Mouse (Mus musculus) brain, adult 2 months (tissue): Measurements from ENCODE around the gene Cdk11b.
"Not testable (repeated sequence)": the region's sequence is repeated elsewhere in the genome, so short reads cannot be mapped to it uniquely, and the experiment has no call there.

Experiments
- DNase-seq: peaks from one replicate; pipeline ENCODE4 v3.0.0; 2011; ENCODE audit warnings: low read depth, low spot score

Cdk11b gene

GRCm38 (mm10) chr4:155668689-155669597, 44.3 kb downstream of the Cdk11b start, which contains the start of gene Mib2:
Gene Mib2 (minus strand): TSS chr4:155669198.
- DNase-seq, result peak; percentile 98

DNA sequence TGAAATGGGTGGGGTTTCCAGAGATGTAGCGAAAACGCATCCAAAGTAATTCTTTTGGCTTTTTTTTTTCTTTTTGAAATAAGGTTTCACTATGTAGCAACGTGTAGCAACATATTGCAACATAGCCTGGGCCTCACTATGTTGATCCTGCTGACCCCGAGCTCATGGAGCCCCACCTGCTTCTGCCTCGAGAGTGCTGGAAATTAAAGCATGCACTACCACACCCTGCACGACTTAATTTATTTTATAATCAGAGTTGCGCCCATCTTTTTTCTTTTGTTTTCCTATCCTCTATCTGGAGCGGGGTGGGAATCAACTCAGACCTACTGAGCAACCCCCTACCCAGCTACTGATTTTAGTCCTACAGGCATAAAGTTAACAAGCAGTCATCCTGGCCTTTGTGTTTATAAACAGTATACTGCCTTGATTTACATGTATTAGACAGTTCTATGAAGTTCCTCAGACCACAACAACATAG, 45.0 kb downstream of the Cdk11b start:
- DNase-seq, result no peak

GRCm38 (mm10) chr4:155670236-155670635, 45.6 kb downstream of the Cdk11b start:
- not testable (repeated sequence) for DNase-seq

GRCm38 (mm10) chr4:155672082-155672481, 47.4 kb downstream of the Cdk11b start:
- no peak for DNase-seq

DNA sequence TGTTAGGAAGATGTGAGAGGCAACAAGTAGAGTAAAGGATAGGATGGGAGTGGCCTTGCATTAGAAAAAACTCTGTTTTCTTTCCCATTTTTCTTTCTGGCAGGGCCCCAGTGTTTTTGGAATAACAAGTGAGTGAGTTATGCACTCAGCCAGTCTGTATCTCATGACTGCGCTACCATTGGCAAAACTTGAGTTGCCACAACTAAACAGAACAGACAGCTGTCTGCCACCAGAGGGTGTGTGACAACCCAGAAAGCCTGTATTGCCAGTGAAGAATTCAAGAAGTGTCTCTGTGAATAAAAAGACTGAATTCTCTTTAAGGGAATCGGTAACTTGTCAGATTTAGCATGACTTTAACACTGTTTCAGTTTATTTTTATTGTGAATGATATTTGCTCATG, 51.3 kb downstream of the Cdk11b start:
- DNase-seq, result peak; percentile 83

DNA sequence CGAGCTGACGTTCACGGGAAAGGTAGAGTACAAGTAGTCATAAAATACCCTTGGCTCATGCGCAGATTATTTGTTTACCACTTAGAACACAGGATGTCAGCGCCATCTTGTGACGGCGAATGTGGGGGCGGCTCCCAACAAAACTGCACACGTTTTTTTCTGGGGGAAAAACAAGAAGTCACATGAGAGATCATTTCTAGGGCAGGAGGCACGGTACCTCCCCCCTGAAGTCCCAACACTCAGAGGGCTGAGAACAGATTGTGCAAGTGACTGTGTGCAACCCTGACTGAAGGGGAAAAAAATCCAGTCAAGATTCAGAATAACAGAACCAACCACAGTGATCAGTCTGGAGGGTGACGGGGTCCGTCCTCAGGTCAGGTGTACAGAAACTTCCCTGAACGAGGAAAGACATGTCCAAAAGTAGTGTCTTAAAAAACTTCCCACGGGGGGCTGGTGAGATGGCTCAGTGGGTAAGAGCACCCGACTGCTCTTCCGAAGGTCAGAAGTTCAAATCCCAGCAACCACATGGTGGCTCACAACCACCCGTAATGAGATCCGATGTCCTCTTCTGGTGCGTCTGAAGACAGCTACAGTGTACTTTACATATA, 59.1 kb downstream of the Cdk11b start:
- DNase-seq, result not testable (repeated sequence)

DNA sequence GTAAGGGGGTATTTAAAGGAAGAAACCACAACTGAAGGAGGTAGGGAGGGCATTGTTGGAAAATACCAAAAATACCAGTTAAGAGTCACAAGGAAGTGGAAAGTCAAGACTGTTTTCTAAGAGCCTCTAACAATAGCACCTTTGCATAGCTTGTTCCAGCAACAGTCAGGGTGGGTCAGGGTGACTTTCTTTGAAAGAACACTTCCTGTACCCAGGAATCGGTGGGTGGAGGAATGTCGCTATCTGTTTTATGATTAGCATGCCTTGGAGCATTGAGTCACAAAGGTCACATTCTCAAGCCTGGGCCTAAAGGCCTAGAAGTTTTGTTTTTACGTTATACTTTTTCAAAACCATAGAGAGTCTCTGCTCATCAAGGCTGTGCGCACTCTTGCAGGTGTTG, 63.1 kb downstream of the Cdk11b start:
- not testable (repeated sequence) for DNase-seq

DNA sequence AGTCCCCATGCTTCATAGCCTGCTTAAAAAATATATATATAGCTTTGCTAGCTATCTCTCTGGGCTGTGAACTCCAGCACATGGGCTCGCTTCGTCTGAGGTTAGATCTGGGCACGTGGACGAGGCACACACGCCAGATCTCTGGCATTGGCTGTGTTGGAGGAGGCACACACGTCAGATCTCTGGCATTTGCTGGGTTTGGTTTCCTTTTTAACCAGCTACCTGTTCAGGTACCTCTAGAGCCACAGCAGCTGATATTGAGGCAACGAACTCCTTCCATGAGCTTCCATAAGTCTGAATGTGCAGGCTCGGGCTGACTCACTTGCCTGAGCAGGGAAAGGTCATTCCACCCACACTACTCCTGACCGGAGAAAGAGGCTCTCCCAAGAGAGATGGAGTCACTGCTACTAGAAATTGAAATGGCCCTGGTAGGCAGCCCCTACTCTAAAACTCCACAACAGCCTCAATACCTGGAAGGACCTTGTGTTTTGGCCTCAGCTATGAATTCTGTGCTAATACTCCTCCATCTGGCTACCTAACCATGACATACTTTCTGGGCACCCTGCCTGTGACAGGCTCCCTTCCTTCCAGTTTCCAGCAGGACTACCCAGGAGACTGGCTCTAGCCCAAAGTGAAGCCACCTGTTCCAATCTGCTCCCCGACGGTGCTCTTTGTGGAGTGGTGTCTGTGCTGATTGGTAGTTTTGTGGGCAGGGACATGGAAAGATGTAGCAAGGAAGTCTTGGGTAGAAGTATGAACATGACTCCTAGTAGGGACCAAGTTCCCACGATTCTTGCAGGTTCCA, 66.1 kb downstream of the Cdk11b start:
- peak; percentile 99 for DNase-seq

GRCm38 (mm10) chr4:155692421-155692820, 67.8 kb downstream of the Cdk11b start:
- no peak for DNase-seq

- DNase-seq, result peak; percentile 90
Measured at GRCm38 (mm10) chr4:155694111-155694481, 69.4 kb downstream of the Cdk11b start, which contains the start of gene Fndc10. Gene Fndc10 (plus strand): TSS chr4:155694342.

- DNase-seq, result peak; percentile 93
Measured at GRCm38 (mm10) chr4:155694482-155695401, 70.1 kb downstream of the Cdk11b start.

DNA sequence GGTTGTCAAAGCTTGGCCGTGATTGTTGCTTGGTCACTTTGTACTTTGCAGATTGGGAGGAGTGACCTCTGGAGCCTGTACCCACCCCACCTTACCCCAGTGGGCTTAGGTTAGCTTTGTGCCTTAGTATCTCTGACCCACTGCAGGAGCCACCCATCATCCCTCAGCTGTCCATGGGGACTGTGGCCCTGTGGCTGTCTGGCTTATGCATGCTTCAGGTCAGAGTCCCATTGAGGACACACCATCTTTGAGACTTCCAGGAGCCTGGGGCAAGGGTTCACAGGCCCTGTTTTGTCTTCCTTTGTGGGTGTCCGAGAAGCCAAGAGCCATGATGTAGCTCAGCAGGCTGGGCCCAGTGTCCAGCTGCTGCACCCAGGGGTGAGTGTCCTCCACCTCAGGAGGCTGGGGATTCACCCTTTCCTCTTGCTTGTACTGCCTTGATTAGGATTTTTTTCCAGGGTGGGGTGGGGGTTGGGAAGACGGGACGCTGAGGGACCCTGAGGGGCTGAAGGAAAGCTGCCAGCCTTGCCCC, 70.9 kb downstream of the Cdk11b start:
- no peak for DNase-seq

GRCm38 (mm10) chr4:155696261-155697255, 71.9 kb downstream of the Cdk11b start:
- peak; percentile 91 for DNase-seq
